Mouse (Mus musculus) MEL (cell line): ENCODE measurements around the gene Zic2.

Source experiments
- BHLHE40 ChIP-seq: IDR thresholded peaks from 2 replicates; pipeline ENCODE4 v1.6.1; 2012; ENCODE audit warnings: low read depth, mild to moderate bottlenecking, inconsistent platforms, low read length, improper control_type of control experiment, borderline replicate concordance
- MAFK ChIP-seq: IDR thresholded peaks from 2 replicates; pipeline ENCODE4 v1.6.1; 2011; ENCODE audit warnings: low read depth, mild to moderate bottlenecking, low read length, improper control_type of control experiment, borderline replicate concordance

GRCm38 (mm10) chr14:122475557-122476040, 364 bp downstream of the Zic2 start:
- TF ChIP-seq BHLHE40 = no peak
- no peak for TF ChIP-seq MAFK
